Mouse (Mus musculus) E14TG2a.4 (cell line): ENCODE data around the gene Aco1.
"Not testable (repeated sequence)": the region's sequence is repeated elsewhere in the genome, so short reads cannot be mapped to it uniquely, and the experiment has no call there.

Experiments used
- H3K27me3 ChIP-seq: 2 replicates; pipeline ENCODE4 v1.6.1; 2014; ENCODE audit warnings: low read length, control low read depth; ENCODE audit not compliant: insufficient read depth
- H3K36me3 ChIP-seq: 2 replicates; pipeline ENCODE4 v1.6.1; 2014; ENCODE audit warnings: low read length, control low read depth; ENCODE audit not compliant: insufficient read depth
- H3K4me1 ChIP-seq: replicated peaks from 2 replicates; pipeline ENCODE4 v1.6.1; 2014; ENCODE audit warnings: low read depth, low read length, control low read depth
- H3K4me3 ChIP-seq: replicated peaks from 2 replicates; pipeline ENCODE4 v1.5.1; 2014; ENCODE audit warnings: mild to moderate bottlenecking, low read length
- H3K9me3 ChIP-seq: 2 replicates; pipeline ENCODE4 v1.6.1; 2014; ENCODE audit warnings: low read length, control low read depth
- CTCF ChIP-seq: conservative IDR thresholded peaks from 2 replicates; pipeline ENCODE4 v1.5.1; 2014; ENCODE audit warnings: low read length
- NANOG ChIP-seq: IDR thresholded peaks from 2 replicates; pipeline ENCODE4 v1.6.1; 2014; ENCODE audit warnings: borderline replicate concordance, low read length, mixed read lengths
- POU5F1 ChIP-seq: IDR thresholded peaks from 2 replicates; pipeline ENCODE4 v1.6.1; 2014; ENCODE audit warnings: low read length, borderline replicate concordance

The Aco1 gene

GRCm38 (mm10) chr4:40142743-40143532 lies at the start of gene Aco1:
Gene Aco1 (plus strand): TSS chr4:40143081.
- H3K36me3 ChIP-seq = 0 out of 2 replicates have a peak, but pooled peaks cover 4% of the 10 kb centered on the region
- TF ChIP-seq POU5F1 (no peak), NANOG (no peak), CTCF (no peak)
- no peaks in the 10 kb centered on the region for H3K9me3 ChIP-seq
- peaks cover 4% of the 10 kb centered on the region; the same call in 1 of the 2 replicates for H3K27me3 ChIP-seq
- peaks cover 24% of the 10 kb centered on the region for H3K4me1 ChIP-seq
- H3K4me3 ChIP-seq = peak within 1 kb of the TSS; percentile 94

GRCm38 (mm10) chr4:40094974-40095373 lies 47.9 kb upstream of the Aco1 start:
- Histone ChIP-seq H3K4me1 (no peaks in the 10 kb centered on the region), H3K36me3 (no peaks in the 10 kb centered on the region), H3K27me3 (no peaks in the 10 kb centered on the region), H3K9me3 (no peaks in the 10 kb centered on the region), H3K4me3 (no peak overlapping the region)
- TF ChIP-seq POU5F1 (no peak), CTCF (no peak)

GRCm38 (mm10) chr4:40102996-40103395 lies 39.9 kb upstream of the Aco1 start:
- no peak overlapping the region for H3K4me3 ChIP-seq
- H3K27me3 ChIP-seq = peaks cover 7% of the 10 kb centered on the region; the same call in 1 of the 2 replicates
- peaks cover 28% of the 10 kb centered on the region for H3K9me3 ChIP-seq
- TF ChIP-seq CTCF (no peak), NANOG (no peak)
- H3K4me1 ChIP-seq = peaks cover 15% of the 10 kb centered on the region
- H3K36me3 ChIP-seq = no peaks in the 10 kb centered on the region

- H3K4me3 ChIP-seq = no peak overlapping the region
- H3K36me3 ChIP-seq = no peaks in the 10 kb centered on the region
- peaks cover 25% of the 10 kb centered on the region for H3K4me1 ChIP-seq
- peaks cover 14% of the 10 kb centered on the region; the same call in 1 of the 2 replicates for H3K27me3 ChIP-seq
- TF ChIP-seq NANOG (peak; percentile 90), POU5F1 (no peak)
- peaks cover 29% of the 10 kb centered on the region for H3K9me3 ChIP-seq
These were observed 36.8 kb upstream of the Aco1 start for GRCm38 (mm10) chr4:40106004-40106536.

- no peaks in the 10 kb centered on the region for H3K36me3 ChIP-seq
- peaks cover 23% of the 10 kb centered on the region for H3K9me3 ChIP-seq
- peaks cover 14% of the 10 kb centered on the region; the same call in 1 of the 2 replicates for H3K27me3 ChIP-seq
- peaks cover 25% of the 10 kb centered on the region for H3K4me1 ChIP-seq
- TF ChIP-seq CTCF (no peak), NANOG (no peak), POU5F1 (no peak)
- no peak overlapping the region for H3K4me3 ChIP-seq
These were observed 34.9 kb upstream of the Aco1 start for GRCm38 (mm10) chr4:40108030-40108429.

- Histone ChIP-seq H3K4me3 (no peak overlapping the region), H3K36me3 (no peaks in the 10 kb centered on the region), H3K9me3 (no peaks in the 10 kb centered on the region; the same call in 1 of the 2 replicates), H3K27me3 (peaks cover 5% of the 10 kb centered on the region; the same call in 1 of the 2 replicates), H3K4me1 (peaks cover 8% of the 10 kb centered on the region; the same call in 1 of the 2 replicates)
- TF ChIP-seq NANOG (no peak), POU5F1 (no peak), CTCF (no peak)
These were observed 29.7 kb upstream of the Aco1 start for GRCm38 (mm10) chr4:40113173-40113572.

GRCm38 (mm10) chr4:40121221-40121620 lies 21.7 kb upstream of the Aco1 start:
- H3K27me3 ChIP-seq = no peaks in the 10 kb centered on the region
- TF ChIP-seq NANOG (no peak), POU5F1 (no peak), CTCF (no peak)
- no peaks in the 10 kb centered on the region for H3K36me3 ChIP-seq
- H3K4me1 ChIP-seq = no peaks in the 10 kb centered on the region
- no peak overlapping the region for H3K4me3 ChIP-seq
- H3K9me3 ChIP-seq = peaks cover 6% of the 10 kb centered on the region

- not testable (repeated sequence) for H3K4me3 ChIP-seq, H3K9me3 ChIP-seq, H3K27me3 ChIP-seq, H3K36me3 ChIP-seq, H3K4me1 ChIP-seq
These were observed 20.6 kb upstream of the Aco1 start for GRCm38 (mm10) chr4:40122291-40122690.

- no peak overlapping the region for H3K4me3 ChIP-seq
- H3K27me3 ChIP-seq = no peaks in the 10 kb centered on the region
- TF ChIP-seq CTCF = peak; percentile 58
- no peak for TF ChIP-seq NANOG
- no peaks in the 10 kb centered on the region for H3K9me3 ChIP-seq
- no peaks in the 10 kb centered on the region for H3K36me3 ChIP-seq
- H3K4me1 ChIP-seq = no peaks in the 10 kb centered on the region
These were observed 8.3 kb upstream of the Aco1 start for GRCm38 (mm10) chr4:40134468-40135102.
